Mouse (Mus musculus) olfactory bulb, adult 2 months (tissue): ENCODE measurements around the gene Gm6525.

Experiments
- CTCF ChIP-seq: fragments of 200-500 bp; IDR thresholded peaks from 2 replicates; pipeline ENCODE4 v1.5.1; 2012; ENCODE audit warnings: low read depth, mild to moderate bottlenecking, low read length, moderate library complexity; ENCODE audit not compliant: insufficient read depth
- POLR2A ChIP-seq: fragments of 200-500 bp; IDR thresholded peaks from 2 replicates; pipeline ENCODE4 v1.6.1; 2012; ENCODE audit warnings: mild to moderate bottlenecking, low read depth, low read length, moderate library complexity; ENCODE audit not compliant: insufficient read depth

DNA sequence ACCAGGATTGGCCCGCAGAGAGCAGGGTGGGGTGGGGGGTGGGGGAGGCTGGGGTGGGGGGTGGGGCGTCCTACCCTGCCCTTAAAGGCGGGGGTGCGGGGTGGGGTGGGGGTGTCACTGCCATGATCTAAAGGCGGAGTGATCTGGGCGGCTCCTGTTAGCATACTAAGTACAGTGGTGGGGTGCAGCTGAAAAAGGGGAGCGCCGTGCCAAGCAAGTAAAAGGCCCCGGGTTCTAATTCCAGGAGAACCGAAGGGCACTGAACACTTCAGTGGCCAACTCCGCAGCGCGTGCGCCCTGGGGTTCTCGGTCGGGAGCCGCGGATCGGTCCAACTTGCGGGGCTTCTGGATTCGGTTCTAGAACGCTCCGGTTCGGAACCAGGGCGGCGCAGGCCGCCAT, 18.8 kb upstream of the Gm6525 start:
- TF ChIP-seq CTCF = no peak
- TF ChIP-seq POLR2A = no peak
